Mouse (Mus musculus) kidney, embryonic 16.5 days (tissue): ENCODE measurements at regions not wholly inside any gene's neighbourhood (a gene's known extent, or its start where the extent isn't known, plus 50 kb on each side); places are given as distances from the start of the nearest gene placed in this dataset.

ENCODE experiments used
- ATAC-seq: fragments of 200-750 bp; cut with Nextera tagmentation; 2 replicates; pipeline ENCODE4 v1.8.0; 2017; ENCODE audit warnings: moderate TSS enrichment; ENCODE audit not compliant: low FRiP score, low TSS enrichment
- H3K27ac ChIP-seq: fragments of 300-500 bp; sonication (generic); 2 replicates; pipeline ENCODE4 v1.5.1; 2014; ENCODE audit warnings: low read length
- H3K27me3 ChIP-seq: fragments of 300-500 bp; sonication (generic); 2 replicates; pipeline ENCODE4 v1.6.1; 2014; ENCODE audit warnings: low read length, control low read depth, mixed read lengths; ENCODE audit not compliant: insufficient read depth
- H3K36me3 ChIP-seq: fragments of 300-500 bp; sonication (generic); 2 replicates; pipeline ENCODE4 v1.6.1; 2014; ENCODE audit warnings: low read length, control low read depth, mixed read lengths; ENCODE audit not compliant: insufficient read depth
- H3K4me1 ChIP-seq: fragments of 300-500 bp; sonication (generic); 2 replicates; pipeline ENCODE4 v1.6.1; 2014; ENCODE audit warnings: low read length, control low read depth, mixed read lengths; ENCODE audit not compliant: insufficient read depth
- H3K4me2 ChIP-seq: fragments of 300-500 bp; sonication (generic); replicated peaks from 2 replicates; pipeline ENCODE4 v1.6.1; 2014; ENCODE audit warnings: low read depth, low read length
- H3K4me3 ChIP-seq: fragments of 300-500 bp; sonication (generic); 2 replicates; pipeline ENCODE4 v1.5.1; 2014; ENCODE audit warnings: mild to moderate bottlenecking, low read length
- H3K9ac ChIP-seq: fragments of 300-500 bp; sonication (generic); replicated peaks from 2 replicates; pipeline ENCODE4 v1.6.1; 2014; ENCODE audit warnings: low read length
- H3K9me3 ChIP-seq: fragments of 300-500 bp; sonication (generic); 2 replicates; pipeline ENCODE4 v1.6.1; 2016; ENCODE audit warnings: low read length, control low read depth
- WGBS: fragments of 180-500 bp; shearing (Covaris S2); extraction: QIAGEN DNeasy Blood & Tissue Kit; methylation state at CpG from one replicate; pipeline ENCODE4 v1.1.7; 2014; 5-methylcytosine and 5-hydroxymethylcytosine counted together

GRCm38 (mm10) chr6:99940118-99940517, 213.9 kb upstream of the Prok2 start:
- no peak for ATAC-seq
- WGBS, result 35% methylated on average over 5 of the region's 5 CpGs
- H3K4me2 ChIP-seq, result no peak overlapping the region
- no peaks in the 10 kb centered on the region for H3K36me3 ChIP-seq
- no peak overlapping the region for H3K4me3 ChIP-seq
- H3K4me1 ChIP-seq, result peaks cover 6% of the 10 kb centered on the region; the same call in 1 of the 2 replicates
- H3K9me3 ChIP-seq, result 0 out of 2 replicates have a peak, but pooled peaks cover 5% of the 10 kb centered on the region
- H3K27ac ChIP-seq, result no peak overlapping the region
- no peak overlapping the region for H3K9ac ChIP-seq
- peaks cover 10% of the 10 kb centered on the region; the same call in 1 of the 2 replicates for H3K27me3 ChIP-seq

GRCm38 (mm10) chr6:99939382-99939781, 213.2 kb upstream of the Prok2 start:
- Histone ChIP-seq H3K27me3 (peaks cover 10% of the 10 kb centered on the region; the same call in 1 of the 2 replicates), H3K9ac (no peak overlapping the region), H3K4me2 (no peak overlapping the region), H3K27ac (no peak overlapping the region), H3K36me3 (no peaks in the 10 kb centered on the region), H3K9me3 (0 out of 2 replicates have a peak, but pooled peaks cover 5% of the 10 kb centered on the region), H3K4me3 (no peak overlapping the region), H3K4me1 (peaks cover 6% of the 10 kb centered on the region; the same call in 1 of the 2 replicates)
- whole genome bisulfite sequencing, result 54% methylated on average over 5 of the region's 5 CpGs
- ATAC-seq, result no peak

- no peak for ATAC-seq
- Histone ChIP-seq H3K27me3 (peaks cover 10% of the 10 kb centered on the region; the same call in 1 of the 2 replicates), H3K4me3 (no peak overlapping the region), H3K4me1 (peaks cover 9% of the 10 kb centered on the region; the same call in 1 of the 2 replicates), H3K9me3 (0 out of 2 replicates have a peak, but pooled peaks cover 5% of the 10 kb centered on the region), H3K4me2 (no peak overlapping the region), H3K36me3 (no peaks in the 10 kb centered on the region), H3K9ac (no peak overlapping the region), H3K27ac (no peak overlapping the region)
- WGBS, result 17% methylated on average over 7 of the region's 7 CpGs
Measured at GRCm38 (mm10) chr6:99938949-99939348, 212.8 kb upstream of the Prok2 start.

GRCm38 (mm10) chr6:99936716-99937115, 210.5 kb upstream of the Prok2 start:
- no peak overlapping the region for H3K27ac ChIP-seq
- H3K4me3 ChIP-seq, result no peak overlapping the region
- no peak overlapping the region for H3K9ac ChIP-seq
- peaks cover 12% of the 10 kb centered on the region for H3K4me1 ChIP-seq
- H3K36me3 ChIP-seq, result no peaks in the 10 kb centered on the region
- H3K9me3 ChIP-seq, result no peaks in the 10 kb centered on the region
- peaks cover 12% of the 10 kb centered on the region; the same call in 1 of the 2 replicates for H3K27me3 ChIP-seq
- no peak for ATAC-seq
- no peak overlapping the region for H3K4me2 ChIP-seq

GRCm38 (mm10) chr6:99935373-99935772, 209.2 kb upstream of the Prok2 start:
- Histone ChIP-seq H3K9me3 (no peaks in the 10 kb centered on the region), H3K36me3 (no peaks in the 10 kb centered on the region), H3K27ac (no peak overlapping the region), H3K4me1 (peaks cover 12% of the 10 kb centered on the region), H3K9ac (no peak overlapping the region), H3K27me3 (0 out of 2 replicates have a peak, but pooled peaks cover 7% of the 10 kb centered on the region), H3K4me2 (no peak overlapping the region), H3K4me3 (no peak overlapping the region)
- 75% methylated on average over 4 of the region's 4 CpGs for WGBS
- no peak for ATAC-seq

- Histone ChIP-seq H3K27me3 (0 out of 2 replicates have a peak, but pooled peaks cover 7% of the 10 kb centered on the region), H3K4me1 (peaks cover 15% of the 10 kb centered on the region), H3K36me3 (no peaks in the 10 kb centered on the region), H3K9me3 (no peaks in the 10 kb centered on the region), H3K4me2 (no peak overlapping the region), H3K27ac (no peak overlapping the region), H3K4me3 (no peak overlapping the region), H3K9ac (no peak overlapping the region)
- WGBS, result 85% methylated on average over 5 of the region's 5 CpGs
- peak; percentile 42; the same call in 1 of the 2 replicates for ATAC-seq
Measured at GRCm38 (mm10) chr6:99934394-99934793, 208.2 kb upstream of the Prok2 start.

- H3K27me3 ChIP-seq, result 0 out of 2 replicates have a peak, but pooled peaks cover 7% of the 10 kb centered on the region
- no peak overlapping the region for H3K27ac ChIP-seq
- no peak overlapping the region for H3K4me2 ChIP-seq
- H3K4me1 ChIP-seq, result peaks cover 20% of the 10 kb centered on the region
- no peak overlapping the region for H3K4me3 ChIP-seq
- WGBS, result 72% methylated on average over 5 of the region's 5 CpGs
- no peaks in the 10 kb centered on the region for H3K36me3 ChIP-seq
- H3K9ac ChIP-seq, result no peak overlapping the region
- no peaks in the 10 kb centered on the region for H3K9me3 ChIP-seq
- no peak for ATAC-seq
Measured at GRCm38 (mm10) chr6:99933404-99933803, 207.2 kb upstream of the Prok2 start.

- Histone ChIP-seq H3K4me1 (peaks cover 20% of the 10 kb centered on the region), H3K4me2 (no peak overlapping the region), H3K4me3 (no peak overlapping the region), H3K27me3 (0 out of 2 replicates have a peak, but pooled peaks cover 7% of the 10 kb centered on the region), H3K9me3 (no peaks in the 10 kb centered on the region), H3K36me3 (no peaks in the 10 kb centered on the region), H3K9ac (no peak overlapping the region), H3K27ac (no peak overlapping the region)
- 44% methylated on average over 2 of the region's 2 CpGs for WGBS
- ATAC-seq, result no peak
Measured at GRCm38 (mm10) chr6:99932923-99933322, 206.7 kb upstream of the Prok2 start.

- Histone ChIP-seq H3K4me2 (no peak overlapping the region), H3K9ac (no peak overlapping the region), H3K27ac (no peak overlapping the region), H3K36me3 (no peaks in the 10 kb centered on the region), H3K9me3 (no peaks in the 10 kb centered on the region), H3K4me1 (peaks cover 20% of the 10 kb centered on the region), H3K4me3 (no peak overlapping the region), H3K27me3 (0 out of 2 replicates have a peak, but pooled peaks cover 7% of the 10 kb centered on the region)
- 65% methylated on average over 6 of the region's 6 CpGs for WGBS
- ATAC-seq, result no peak
Measured at GRCm38 (mm10) chr6:99932405-99932804, 206.2 kb upstream of the Prok2 start.

GRCm38 (mm10) chr6:99931588-99931987, 205.4 kb upstream of the Prok2 start:
- H3K36me3 ChIP-seq, result no peaks in the 10 kb centered on the region
- ATAC-seq, result no peak
- no peak overlapping the region for H3K4me2 ChIP-seq
- no peak overlapping the region for H3K4me3 ChIP-seq
- no peaks in the 10 kb centered on the region for H3K9me3 ChIP-seq
- WGBS, result 64% methylated on average over 4 of the region's 4 CpGs
- H3K9ac ChIP-seq, result no peak overlapping the region
- 0 out of 2 replicates have a peak, but pooled peaks cover 12% of the 10 kb centered on the region for H3K27me3 ChIP-seq
- H3K4me1 ChIP-seq, result peaks cover 19% of the 10 kb centered on the region
- no peak overlapping the region for H3K27ac ChIP-seq
